Mouse (Mus musculus) embryonic fibroblast, embryonic 13.5 days (primary cell): ENCODE data around the gene Pdcd1.

Experiments used
- CTCF ChIP-seq: IDR thresholded peaks from 2 replicates; pipeline ENCODE4 v1.5.1; 2011; ENCODE audit warnings: mild to moderate bottlenecking, control low read depth, low read length, moderate library complexity, borderline replicate concordance; ENCODE audit not compliant: insufficient read depth
- POLR2A ChIP-seq: IDR thresholded peaks from 2 replicates; pipeline ENCODE4 v1.6.1; 2011; ENCODE audit warnings: low read depth, mild to moderate bottlenecking, control low read depth, low read length, moderate library complexity

- TF ChIP-seq CTCF (no peak), POLR2A (no peak)
These were observed 19.2 kb downstream of the Pdcd1 start for GRCm38 (mm10) chr1:94033075-94033602.
